Mouse (Mus musculus) urinary bladder, postnatal 25 days (tissue): Measurements from ENCODE around the gene Tprg.
A peak's percentile ranks its signal among the peaks of the same experiment; 100 is the strongest.

Experiments used
- DNase-seq: peaks from one replicate; pipeline ENCODE4 v3.0.0; 2022; ENCODE audit warnings: low spot score

Gene Tprg

GRCm38 (mm10) chr16:25333279-25334219 is 46.9 kb downstream of the Tprg start:
- DNase-seq, result no peak

- no peak for DNase-seq
Measured at GRCm38 (mm10) chr16:25335058-25335703, 48.6 kb downstream of the Tprg start.

- DNase-seq, result peak; percentile 53
Measured at GRCm38 (mm10) chr16:25349626-25350025, 63.0 kb downstream of the Tprg start.

GRCm38 (mm10) chr16:25367834-25368233 is 81.2 kb downstream of the Tprg start:
- no peak for DNase-seq

- no peak for DNase-seq
Measured at GRCm38 (mm10) chr16:25369984-25370412, 83.4 kb downstream of the Tprg start.

- no peak for DNase-seq
Measured at GRCm38 (mm10) chr16:25374121-25374520, 87.5 kb downstream of the Tprg start.

GRCm38 (mm10) chr16:25374775-25375174 is 88.2 kb downstream of the Tprg start:
- no peak for DNase-seq

- peak; percentile 78 for DNase-seq
Measured at GRCm38 (mm10) chr16:25376720-25377373, 90.2 kb downstream of the Tprg start.

- no peak for DNase-seq
Measured at GRCm38 (mm10) chr16:25377695-25378094, 91.1 kb downstream of the Tprg start.

GRCm38 (mm10) chr16:25385498-25386192 is 99.0 kb downstream of the Tprg start:
- no peak for DNase-seq

GRCm38 (mm10) chr16:25394676-25395075 is 108.1 kb downstream of the Tprg start:
- no peak for DNase-seq

GRCm38 (mm10) chr16:25404156-25404555 is 117.5 kb downstream of the Tprg start:
- DNase-seq, result no peak

GRCm38 (mm10) chr16:25407204-25407886 is 120.7 kb downstream of the Tprg start:
- DNase-seq, result no peak

GRCm38 (mm10) chr16:25408032-25408431 is 121.4 kb downstream of the Tprg start:
- no peak for DNase-seq

- no peak for DNase-seq
Measured at GRCm38 (mm10) chr16:25411307-25411706, 124.7 kb downstream of the Tprg start.

GRCm38 (mm10) chr16:25413885-25414284 is 127.3 kb downstream of the Tprg start:
- no peak for DNase-seq

- no peak for DNase-seq
Measured at GRCm38 (mm10) chr16:25415186-25415585, 128.6 kb downstream of the Tprg start.

- no peak for DNase-seq
Measured at GRCm38 (mm10) chr16:25417875-25418630, 131.4 kb downstream of the Tprg start.

- DNase-seq, result no peak
Measured at GRCm38 (mm10) chr16:25422997-25423396, 136.4 kb downstream of the Tprg start.

GRCm38 (mm10) chr16:25424001-25424400 is 137.4 kb downstream of the Tprg start:
- DNase-seq, result no peak

GRCm38 (mm10) chr16:25424915-25425314 is 138.3 kb downstream of the Tprg start:
- no peak for DNase-seq
